Mouse (Mus musculus) MEL (cell line): ENCODE data around the gene Arl6ip5. TPM values are rescaled to one million over a fixed set of nuclear protein-coding genes. Genes with fewer than 3 reads are reported as not detected.

ENCODE experiments used
- DNase-seq: peaks from one replicate; pipeline ENCODE4 v3.0.0; 2011; ENCODE audit warnings: low read depth, low spot score
- H3K27ac ChIP-seq: 2 replicates; pipeline ENCODE4 v1.5.1; 2012; ENCODE audit warnings: low read depth, mild to moderate bottlenecking, control low read depth, low read length, moderate library complexity; ENCODE audit not compliant: control insufficient read depth
- H3K27me3 ChIP-seq, 2 experiments: fragments of 150-350 bp in 1 of 2; sonication (generic) in 1 of 2; 2 replicates each; pipeline ENCODE4 v1.6.1; 2012; ENCODE audit warnings: low read length in 2 of 2, mild to moderate bottlenecking in 2 of 2, improper control_type of control experiment in 1 of 2, moderate library complexity in 1 of 2; ENCODE audit not compliant: insufficient read depth in 2 of 2, control insufficient read depth in 1 of 2
- H3K36me3 ChIP-seq, 2 experiments: 2 replicates each; pipeline ENCODE4 v1.6.1; 2012 to 2014; ENCODE audit warnings: low read length in 2 of 2, improper control_type of control experiment in 1 of 2, inconsistent platforms in 1 of 2, mild to moderate bottlenecking in 1 of 2; ENCODE audit not compliant: insufficient read depth in 2 of 2, control insufficient read depth in 1 of 2
- H3K4me1 ChIP-seq, 2 experiments: fragments of 150-350 bp in 1 of 2; sonication (generic) in 1 of 2; 2 replicates each; pipeline ENCODE4 v1.6.1; 2012; ENCODE audit warnings: low read length in 2 of 2, improper control_type of control experiment in 1 of 2, mild to moderate bottlenecking in 1 of 2; ENCODE audit not compliant: insufficient read depth in 2 of 2, control insufficient read depth in 1 of 2
- H3K4me3 ChIP-seq, 2 experiments: fragments of 150-350 bp in 1 of 2; sonication (generic) in 1 of 2; 2 replicates each; pipeline ENCODE4 v1.5.1; 2012; ENCODE audit warnings: low read depth in 2 of 2, low read length in 2 of 2, mild to moderate bottlenecking in 2 of 2, moderate library complexity in 2 of 2, control low read depth in 1 of 2, improper control_type of control experiment in 1 of 2; ENCODE audit not compliant: control insufficient read depth in 1 of 2, insufficient read depth in 1 of 2
- H3K79me2 ChIP-seq: 2 replicates; pipeline ENCODE4 v1.6.1; 2012; ENCODE audit warnings: mild to moderate bottlenecking, low read length, moderate library complexity; ENCODE audit not compliant: control insufficient read depth, poor library complexity, insufficient read depth
- H3K9ac ChIP-seq: 2 replicates; pipeline ENCODE4 v1.6.1; 2012; ENCODE audit warnings: low read depth, mild to moderate bottlenecking, control low read depth, low read length, moderate library complexity; ENCODE audit not compliant: control insufficient read depth, poor library complexity, severe bottlenecking
- H3K9me3 ChIP-seq: fragments of 150-350 bp; sonication (generic); replicated peaks from 2 replicates; pipeline ENCODE4 v1.6.1; 2012; ENCODE audit warnings: mild to moderate bottlenecking, low read length, improper control_type of control experiment, moderate library complexity; ENCODE audit not compliant: insufficient read depth
- CHD2 ChIP-seq: IDR thresholded peaks from 2 replicates; pipeline ENCODE4 v1.6.1; 2011; ENCODE audit warnings: low read length, improper control_type of control experiment
- CTCF ChIP-seq, 3 experiments: IDR thresholded peaks in 2 of 3; conservative IDR thresholded peaks in 1 of 3; 2 replicates each; pipeline ENCODE4 v1.5.1; 2011 to 2012; ENCODE audit warnings: low read length in 3 of 3, low read depth in 2 of 3, mild to moderate bottlenecking in 2 of 3, improper control_type of control experiment in 1 of 3, inconsistent platforms in 1 of 3, mixed read lengths in 1 of 3, moderate library complexity in 1 of 3; ENCODE audit not compliant: control insufficient read depth in 1 of 3, insufficient read depth in 1 of 3, poor library complexity in 1 of 3, severe bottlenecking in 1 of 3
- ELF1 ChIP-seq: IDR thresholded peaks from 2 replicates; pipeline ENCODE4 v1.6.1; 2014; ENCODE audit warnings: low read depth, mild to moderate bottlenecking, inconsistent platforms, low read length, improper control_type of control experiment, moderate library complexity
- EP300 ChIP-seq, 2 experiments: IDR thresholded peaks; 2 replicates each; pipeline ENCODE4 v1.6.1; 2011; ENCODE audit warnings: improper control_type of control experiment in 2 of 2, low read length in 2 of 2, low read depth in 1 of 2, mild to moderate bottlenecking in 1 of 2
- ETS1 ChIP-seq: IDR thresholded peaks from 2 replicates; pipeline ENCODE4 v1.6.1; 2012; ENCODE audit warnings: low read depth, mild to moderate bottlenecking, inconsistent platforms, low read length, improper control_type of control experiment, moderate library complexity
- GABPA ChIP-seq: IDR thresholded peaks from 2 replicates; pipeline ENCODE4 v1.6.1; 2012; ENCODE audit warnings: low read depth, mild to moderate bottlenecking, inconsistent platforms, low read length, improper control_type of control experiment, moderate library complexity
- GATA1 ChIP-seq: IDR thresholded peaks from 2 replicates; pipeline ENCODE4 v1.6.1; 2011; ENCODE audit warnings: low read depth, low read length, improper control_type of control experiment
- MXI1 ChIP-seq: IDR thresholded peaks from 2 replicates; pipeline ENCODE4 v1.6.1; 2011; ENCODE audit warnings: mild to moderate bottlenecking, low read depth, low read length, improper control_type of control experiment
- MYB ChIP-seq: IDR thresholded peaks from 2 replicates; pipeline ENCODE4 v1.6.1; 2011; ENCODE audit warnings: mild to moderate bottlenecking, low read depth, low read length, improper control_type of control experiment
- MYC ChIP-seq: IDR thresholded peaks from 2 replicates; pipeline ENCODE4 v1.6.1; 2011; ENCODE audit warnings: low read depth, mild to moderate bottlenecking, low read length, improper control_type of control experiment, moderate library complexity
- POLR2AphosphoS5 ChIP-seq: IDR thresholded peaks from 2 replicates; pipeline ENCODE4 v1.6.1; 2012; ENCODE audit warnings: low read depth, borderline replicate concordance, mild to moderate bottlenecking, inconsistent platforms, low read length, moderate library complexity, mixed read lengths
- RAD21 ChIP-seq: IDR thresholded peaks from 2 replicates; pipeline ENCODE4 v1.6.1; 2011; ENCODE audit warnings: mild to moderate bottlenecking, low read depth, low read length, improper control_type of control experiment
- SMC3 ChIP-seq: IDR thresholded peaks from 2 replicates; pipeline ENCODE4 v1.6.1; 2011; ENCODE audit warnings: low read depth, low read length, improper control_type of control experiment
- TBP ChIP-seq: IDR thresholded peaks from 2 replicates; pipeline ENCODE4 v1.8.0; 2011; ENCODE audit warnings: low read depth, low read length, improper control_type of control experiment
- TCF12 ChIP-seq: IDR thresholded peaks from 2 replicates; pipeline ENCODE4 v1.6.1; 2014; ENCODE audit warnings: low read depth, mild to moderate bottlenecking, inconsistent platforms, low read length, improper control_type of control experiment, moderate library complexity
- UBTF ChIP-seq: IDR thresholded peaks from 2 replicates; pipeline ENCODE4 v1.6.1; 2012; ENCODE audit warnings: low read depth, mild to moderate bottlenecking, inconsistent platforms, low read length, improper control_type of control experiment, moderate library complexity, borderline replicate concordance; ENCODE audit not compliant: insufficient read depth
- ZC3H11A ChIP-seq: IDR thresholded peaks from 2 replicates; pipeline ENCODE4 v1.6.1; 2012; ENCODE audit warnings: low read depth, mild to moderate bottlenecking, inconsistent platforms, low read length, improper control_type of control experiment
- polyA plus RNA-seq, 2 experiments: library from polyadenylated mRNA; stranded (reverse) in 1 of 2; unstranded in 1 of 2; fragments of >175 nt in 1 of 2; fragments of >200 nt in 1 of 2; gene quantifications; 2 replicates each; pipeline versions ENCODE4 v1.2.1 to v1.2.4; 2012; ENCODE audit warnings: low replicate concordance in 2 of 2, low read depth in 1 of 2; ENCODE audit not compliant: insufficient read length in 2 of 2, insufficient read depth in 1 of 2, missing spikeins in 1 of 2
- total RNA-seq: library from RNA; depleted of rRNA; stranded (reverse); fragments of 300-350 nt; gene quantifications from 2 replicates; pipeline ENCODE4 v1.2.3, GENCODE M21; 2012; rRNA removed

The Arl6ip5 gene
- total and polyA plus RNA-seq, 3 experiments, result 39.4 to 113 TPM; not detected in 1

GRCm38 (mm10) chr6:97278014-97278787 is 67.7 kb downstream of the Arl6ip5 start:
- Histone ChIP-seq H3K9me3 (no peaks in the 10 kb centered on the region), H3K4me1 (no peaks in the 10 kb centered on the region), H3K27me3 (no peaks in the 10 kb centered on the region; a peak in 1 of 4 replicates), H3K27ac (no peak overlapping the region), H3K36me3 (no peaks in the 10 kb centered on the region), H3K4me3 (peak overlapping the region; percentile 45 to 53), H3K79me2 (no peaks in the 10 kb centered on the region), H3K9ac (peak overlapping the region; percentile 47)
- TF ChIP-seq MYB (no peak), GATA1 (no peak), ZC3H11A (peak; percentile 69), SMC3 (peak; percentile 70), UBTF (no peak), POLR2AphosphoS5 (no peak), RAD21 (peak; percentile 80), TCF12 (no peak), TBP (no peak), GABPA (no peak), CTCF (IDR thresholded peaks at IDR 0.05 in 2 of 3, conservative IDR thresholded peaks at IDR 0.05 in 1 of 3; ENCODE audit: control insufficient read depth in 1 of 3, insufficient read depth in 1 of 3, low read depth in 2 of 3, low read length in 3 of 3, poor library complexity in 1 of 3, severe bottlenecking in 1 of 3) (peak; percentile 77 to 81 (median 80)), ELF1 (no peak)
- DNase-seq, result peak; percentile 76

- Histone ChIP-seq H3K27me3 (peaks cover 0 to 2% of the 10 kb centered on the region in 2 experiments; a peak in 2 of 4 replicates), H3K4me1 (no peaks in the 10 kb centered on the region), H3K79me2 (no peaks in the 10 kb centered on the region), H3K9me3 (no peaks in the 10 kb centered on the region), H3K9ac (no peak overlapping the region), H3K27ac (no peak overlapping the region), H3K4me3 (no peak overlapping the region), H3K36me3 (no peaks in the 10 kb centered on the region)
- DNase-seq, result no peak
- TF ChIP-seq MYC, result no peak
- TF ChIP-seq TBP, result no peak
- no peak for TF ChIP-seq MXI1
- TF ChIP-seq CHD2, result no peak
- no peak for TF ChIP-seq ETS1
- TF ChIP-seq EP300 (IDR thresholded peaks at IDR 0.05; ENCODE audit: low read depth in 1 of 2, low read length in 2 of 2), result no peak
- no peak for TF ChIP-seq POLR2AphosphoS5
- TF ChIP-seq SMC3, result no peak
- TF ChIP-seq, all 39 proteins: peak for 0
These were observed 68.4 kb downstream of the Arl6ip5 start for GRCm38 (mm10) chr6:97278878-97279277.

Other genes starting within 250 kb of the Arl6ip5 start
- gene Fam19a4, start 150.3 kb upstream of the Arl6ip5 start, total RNA-seq, result not detected in 2 replicates
- not detected for gene Fam19a4, start 150.3 kb upstream of the Arl6ip5 start, polyA plus RNA-seq
- gene Eogt, start 61.5 kb upstream of the Arl6ip5 start, total RNA-seq, result 4.2 and 6.0 TPM in 2 replicates
- 1 to 10 TPM in 1 of 2 experiments, not detected in 1; 8.3 TPM for gene Eogt, start 61.5 kb upstream of the Arl6ip5 start, polyA plus RNA-seq
- gene Tmf1, start 31.6 kb upstream of the Arl6ip5 start, total RNA-seq, result 19.2 and 21.9 TPM in 2 replicates
- gene Tmf1, start 31.6 kb upstream of the Arl6ip5 start, polyA plus RNA-seq, result 10 to 100 TPM in 1 of 2 experiments, not detected in 1; 13.5 TPM
- 37.1 and 43.8 TPM in 2 replicates for gene Uba3, start 5.0 kb upstream of the Arl6ip5 start, total RNA-seq
- 10 to 100 TPM in 1 of 2 experiments, not detected in 1; 38.1 TPM for gene Uba3, start 5.0 kb upstream of the Arl6ip5 start, polyA plus RNA-seq
- not detected in 2 replicates for gene Lmod3, start 42.1 kb downstream of the Arl6ip5 start, total RNA-seq
- not detected for gene Lmod3, start 42.1 kb downstream of the Arl6ip5 start, polyA plus RNA-seq